Mouse (Mus musculus): Measurements from ENCODE around the gene Taf1b.
A peak's percentile ranks its signal among the peaks of the same experiment; 100 is the strongest.

DNA sequence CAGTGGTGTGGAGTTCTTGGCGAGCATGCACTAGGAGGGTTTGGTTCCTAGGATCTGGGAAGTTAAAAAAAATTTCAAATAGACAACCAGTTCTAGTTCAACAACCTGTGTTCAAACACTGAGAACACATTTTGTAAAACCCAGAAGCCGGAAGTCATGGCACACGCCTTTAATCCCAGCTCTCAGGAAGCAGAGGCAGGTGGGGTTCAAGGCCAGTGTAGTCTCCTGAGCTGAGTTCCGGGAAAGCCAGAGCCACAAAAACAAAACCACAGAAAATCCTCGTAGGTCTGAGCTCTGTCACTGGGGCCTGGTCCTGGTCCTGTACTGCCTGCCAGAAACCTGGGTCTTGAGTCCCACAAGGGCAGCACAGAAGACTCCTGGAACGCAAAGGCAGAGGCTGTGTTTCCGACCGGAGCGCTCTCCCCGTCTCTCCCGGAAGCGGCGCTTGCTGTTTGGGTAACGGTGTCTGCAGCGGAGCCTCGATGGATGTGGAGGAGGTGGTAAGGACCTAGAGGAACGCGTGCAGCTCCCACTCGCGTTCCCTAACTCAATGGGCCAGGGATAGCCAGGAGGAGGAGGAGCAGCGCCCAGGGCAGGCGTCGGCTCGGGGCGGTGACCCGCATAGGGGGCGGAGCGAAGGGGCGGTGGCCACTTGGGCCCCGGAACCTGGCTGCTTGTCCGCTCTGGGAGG is at the start of gene Taf1b:
- TF ChIP-seq CTCF (IDR thresholded peaks at IDR 0.05): 0 out of 2 replicates have a peak, but pooled peaks have one; percentile 3
- TF ChIP-seq EP300 (IDR thresholded peaks at IDR 0.05): no peak

All from lung, postnatal 0 days (tissue).